Mouse (Mus musculus) CD4-positive, CD25-positive, alpha-beta regulatory T cell, adult 4 months (primary cell): ENCODE data around the gene Mrfap1. TPM values are rescaled to one million over a fixed set of nuclear protein-coding genes. Genes with fewer than 3 reads are reported as not detected.

Experiments used
- ATAC-seq: one replicate; pipeline ENCODE4 v1.8.0; 2017
- polyA plus RNA-seq, 2 experiments: library from polyadenylated mRNA; unstranded; fragments of 100-300 nt; shearing (Covaris generic); gene quantifications; one replicate each; pipeline ENCODE4 v1.2.1; 2017

Gene Mrfap1
- polyA plus RNA-seq, 2 experiments from 2014 or later, result 42.0 to 74.5 TPM

DNA sequence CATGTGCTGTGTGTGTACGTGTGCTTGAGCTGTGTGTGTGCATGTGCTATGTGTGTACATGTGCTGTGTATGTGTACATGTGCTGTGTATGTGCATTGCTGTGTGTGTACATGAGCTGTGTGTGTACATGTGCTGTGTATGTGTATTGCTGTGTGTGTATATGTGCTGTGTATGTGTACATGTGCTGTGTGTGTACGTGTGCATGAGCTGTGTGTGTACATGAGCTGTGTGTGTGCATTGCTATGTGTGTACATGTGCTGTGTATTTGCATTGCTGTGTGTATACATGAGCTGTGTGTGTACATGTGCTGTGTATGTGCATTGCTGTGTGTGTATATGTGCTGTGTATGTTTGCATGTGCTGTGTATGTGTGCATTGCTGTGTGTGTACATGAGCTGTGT lies 17.1 kb downstream of the Mrfap1 start:
- no peak for ATAC-seq

- ATAC-seq, result no peak
Observed at GRCm38 (mm10) chr5:36778901-36779300, 17.7 kb downstream of the Mrfap1 start.

DNA sequence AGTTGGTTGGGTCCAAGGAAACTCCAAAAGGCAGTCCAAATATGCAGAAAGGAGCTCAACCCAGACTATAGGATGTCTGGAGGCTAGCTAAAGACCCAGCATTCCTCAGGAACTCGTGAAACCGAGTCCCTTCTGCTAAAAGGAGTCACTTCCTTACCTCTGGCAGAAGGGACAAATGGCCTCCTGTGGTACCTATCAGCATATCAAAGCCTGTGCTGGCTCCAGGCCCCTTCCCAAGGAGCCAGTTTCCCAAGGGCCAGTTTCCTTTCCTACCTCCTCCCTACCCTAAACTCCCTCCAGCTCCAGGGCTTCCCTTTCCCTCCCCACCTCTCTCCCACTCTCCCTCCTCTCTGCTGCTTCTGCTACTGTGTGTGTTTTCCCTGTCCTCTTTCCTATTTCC lies 19.4 kb downstream of the Mrfap1 start:
- no peak for ATAC-seq

DNA sequence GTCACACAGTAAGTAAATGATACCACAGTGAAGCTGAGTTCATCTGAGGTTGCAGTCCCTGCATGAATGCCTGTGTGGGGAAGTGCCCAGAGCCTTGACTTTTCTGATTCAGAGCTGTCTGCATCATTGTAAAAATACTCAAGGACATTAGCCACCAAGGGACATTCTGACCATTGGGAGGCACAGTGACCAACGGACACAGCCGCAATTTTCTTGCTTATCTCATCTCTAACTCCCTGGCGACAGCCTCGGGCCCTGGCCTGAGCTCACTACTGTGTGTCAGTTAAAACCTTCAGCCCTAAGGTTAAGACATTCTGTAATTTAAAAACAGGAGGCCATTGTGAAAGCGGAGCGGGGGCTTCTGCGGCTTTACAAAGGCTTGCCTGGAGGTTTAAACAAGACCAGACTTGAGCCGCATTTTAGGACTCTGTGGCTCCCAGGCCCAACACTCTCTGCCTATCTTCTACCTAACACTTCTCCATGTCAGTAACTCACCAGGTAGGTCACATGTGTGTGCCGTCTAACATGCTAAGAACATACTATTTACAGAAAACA lies 20.5 kb downstream of the Mrfap1 start:
- no peak for ATAC-seq

DNA sequence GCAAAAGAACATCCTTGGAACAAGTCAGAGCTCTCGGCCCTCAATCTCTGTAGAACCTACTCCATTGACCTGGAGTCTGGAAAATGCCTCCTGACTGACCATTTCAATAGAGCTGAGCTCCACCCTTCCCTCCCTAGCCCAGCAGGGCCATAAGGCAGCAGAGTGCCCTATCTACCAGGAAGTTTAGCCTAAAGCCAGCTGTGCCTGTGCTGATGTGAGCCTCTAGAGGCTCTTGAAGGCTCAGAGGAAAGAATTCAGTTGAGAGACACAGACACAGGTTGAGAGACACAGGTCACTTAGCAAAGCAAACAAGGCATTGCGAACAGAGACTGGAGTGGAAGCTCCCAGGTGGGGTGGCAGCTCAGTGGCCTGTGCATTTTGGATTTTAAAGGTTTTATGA lies 21.3 kb downstream of the Mrfap1 start:
- no peak for ATAC-seq

- ATAC-seq, result no peak
Observed at GRCm38 (mm10) chr5:36772586-36772985, 24.0 kb downstream of the Mrfap1 start.

GRCm38 (mm10) chr5:36769603-36770002 lies 27.0 kb downstream of the Mrfap1 start:
- no peak for ATAC-seq

DNA sequence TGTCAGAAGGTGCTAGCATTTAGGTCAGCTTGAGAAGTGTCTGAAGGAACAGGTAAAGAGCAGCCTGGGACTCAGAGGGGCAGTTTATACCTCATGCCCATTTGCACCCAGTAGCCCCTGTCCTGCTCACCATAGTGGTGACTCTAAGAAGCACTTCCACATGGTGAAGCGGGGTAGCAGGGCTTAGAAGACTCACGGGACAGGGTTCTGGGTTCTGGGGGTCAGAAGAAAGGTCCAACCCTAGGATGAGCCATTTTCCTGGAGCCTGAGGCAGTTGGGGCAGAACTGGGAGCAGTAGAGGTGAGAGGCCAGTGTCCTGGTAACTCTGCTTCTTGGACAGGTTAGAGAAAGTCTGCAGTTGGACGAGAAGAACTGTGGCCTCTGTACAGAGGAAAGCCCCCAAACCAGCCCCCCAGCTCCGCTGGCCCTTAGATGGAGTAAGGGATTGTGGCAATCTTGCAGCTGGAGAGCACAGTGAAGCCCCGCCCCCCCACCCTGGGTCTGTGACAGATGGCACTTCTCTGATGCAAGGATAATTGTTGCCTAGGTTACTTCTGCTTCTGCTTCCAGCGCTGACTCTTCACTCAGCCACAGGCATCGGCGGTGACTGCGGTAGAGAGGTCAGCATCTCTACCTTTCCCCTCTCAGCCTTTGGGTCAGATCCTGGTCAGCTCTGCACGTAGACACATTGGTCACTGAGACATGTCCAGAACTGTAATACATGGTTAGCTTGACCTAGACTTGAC lies 29.4 kb downstream of the Mrfap1 start:
- no peak for ATAC-seq

- no peak for ATAC-seq
Observed at GRCm38 (mm10) chr5:36759848-36760247, 36.7 kb downstream of the Mrfap1 start.

- peak; percentile 73 for ATAC-seq
Observed at GRCm38 (mm10) chr5:36757033-36757432, 39.5 kb downstream of the Mrfap1 start.

- ATAC-seq, result peak; percentile 21
Observed at GRCm38 (mm10) chr5:36750119-36751078, 46.2 kb downstream of the Mrfap1 start.

DNA sequence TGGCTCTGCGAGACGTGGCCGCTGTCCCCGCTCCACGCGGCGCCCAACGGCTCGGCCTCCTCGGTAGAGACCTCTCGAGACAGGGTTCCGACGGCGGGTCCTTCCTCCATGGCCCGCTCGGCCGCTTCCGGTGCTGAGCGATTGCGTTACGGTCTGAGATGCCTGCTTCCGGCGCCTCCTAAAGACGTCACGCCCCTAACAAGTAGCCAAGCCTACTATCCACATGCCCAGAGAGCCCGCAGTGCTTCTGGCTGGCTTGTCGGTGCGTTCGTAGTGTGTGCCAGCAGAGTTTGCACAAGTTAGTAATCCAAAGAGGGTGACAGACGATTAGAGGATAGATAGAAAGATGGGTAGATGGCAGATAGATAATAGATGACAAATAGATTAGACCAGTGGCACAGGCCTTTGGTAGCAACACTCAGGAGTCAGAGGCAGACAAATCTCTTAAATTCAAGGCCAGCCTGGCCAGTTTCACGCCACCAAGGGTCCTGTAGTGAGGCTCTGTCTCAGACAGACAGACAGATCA lies 48.0 kb downstream of the Mrfap1 start, which contains the start of gene Bloc1s4:
Gene Bloc1s4, minus strand, starts transcription at position 115 of the 526 bp plus-strand sequence.
- ATAC-seq, result peak; percentile 94

DNA sequence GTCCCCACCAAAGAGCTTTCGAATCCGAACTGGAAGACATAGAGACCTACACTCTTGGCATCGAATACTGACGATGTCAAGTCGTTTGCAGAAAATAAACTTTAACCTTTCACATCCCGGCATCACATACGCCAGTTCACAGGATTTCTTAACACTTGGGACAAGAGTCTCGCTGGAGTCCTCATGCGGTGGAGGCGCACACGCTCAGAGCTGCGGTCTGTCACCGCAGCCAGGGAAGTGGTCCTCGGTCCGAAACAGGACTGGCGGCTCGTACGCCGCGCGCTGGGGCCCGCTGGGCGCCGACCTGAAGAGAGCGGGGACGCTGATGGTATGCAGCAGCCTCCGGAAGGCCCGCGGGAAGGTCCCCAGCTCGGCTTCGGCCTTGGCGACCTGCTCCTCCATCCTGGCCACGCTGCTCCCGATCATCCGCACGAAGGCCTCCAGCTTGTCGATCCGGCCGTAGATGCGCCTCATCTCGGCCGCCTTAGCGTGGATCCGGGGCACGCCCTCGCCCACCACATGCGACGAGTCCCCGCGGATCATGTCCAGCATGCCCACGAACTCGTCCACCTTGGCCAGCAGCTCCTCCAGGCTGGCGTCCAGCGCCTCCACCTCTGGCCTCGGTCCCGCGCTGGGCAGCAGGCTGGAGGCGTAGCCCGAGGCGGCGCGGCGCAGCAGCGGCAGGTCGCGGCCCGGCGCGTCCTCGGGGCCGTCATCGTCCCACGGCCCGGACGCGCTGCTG lies 48.6 kb downstream of the Mrfap1 start:
- ATAC-seq, result peak; percentile 29

DNA sequence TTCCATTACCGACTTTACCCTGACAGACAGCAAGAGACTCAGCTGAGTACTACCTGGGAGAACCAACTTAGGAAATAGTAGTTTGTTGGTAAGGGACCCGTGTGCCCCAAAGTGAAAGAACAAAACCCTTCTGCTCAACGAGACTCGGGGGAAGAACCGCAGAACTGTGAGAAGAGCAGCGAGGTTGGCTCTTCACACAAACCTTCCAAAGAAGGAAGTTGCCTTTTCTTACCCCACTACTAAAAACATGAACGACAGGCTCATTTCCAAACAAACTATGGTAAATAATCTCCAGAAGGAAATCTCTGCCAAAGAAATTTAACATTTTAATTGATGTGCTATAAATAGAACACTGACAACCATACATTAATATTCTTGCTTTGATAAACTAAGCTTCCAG lies 49.5 kb downstream of the Mrfap1 start:
- ATAC-seq, result no peak

Other genes starting within 250 kb of the Mrfap1 start
- gene Tbc1d14, start 203.5 kb downstream of the Mrfap1 start, polyA plus RNA-seq, result 10 to 100 TPM; 58.5 to 95.0 TPM
- 10 to 100 TPM; 32.6 to 34.7 TPM for gene D5Ertd579e, start 100.7 kb downstream of the Mrfap1 start, polyA plus RNA-seq
- gene Bloc1s4, start 48.1 kb downstream of the Mrfap1 start, polyA plus RNA-seq, result 1 to 10 TPM in 1 of 2 experiments, under 1 TPM in 1; 0.67 to 2.9 TPM
- gene Man2b2, start 33.9 kb upstream of the Mrfap1 start, polyA plus RNA-seq, result 10 to 100 TPM; 19.5 to 34.7 TPM
- gene Ppp2r2c, start 71.7 kb upstream of the Mrfap1 start, polyA plus RNA-seq, result not detected
- gene Wfs1, start 192.4 kb upstream of the Mrfap1 start, polyA plus RNA-seq, result 1 to 10 TPM in 1 of 2 experiments, under 1 TPM in 1; 0.81 to 1.7 TPM